Mouse (Mus musculus): ENCODE data around the gene Lgals9.

Lgals9 gene

DNA sequence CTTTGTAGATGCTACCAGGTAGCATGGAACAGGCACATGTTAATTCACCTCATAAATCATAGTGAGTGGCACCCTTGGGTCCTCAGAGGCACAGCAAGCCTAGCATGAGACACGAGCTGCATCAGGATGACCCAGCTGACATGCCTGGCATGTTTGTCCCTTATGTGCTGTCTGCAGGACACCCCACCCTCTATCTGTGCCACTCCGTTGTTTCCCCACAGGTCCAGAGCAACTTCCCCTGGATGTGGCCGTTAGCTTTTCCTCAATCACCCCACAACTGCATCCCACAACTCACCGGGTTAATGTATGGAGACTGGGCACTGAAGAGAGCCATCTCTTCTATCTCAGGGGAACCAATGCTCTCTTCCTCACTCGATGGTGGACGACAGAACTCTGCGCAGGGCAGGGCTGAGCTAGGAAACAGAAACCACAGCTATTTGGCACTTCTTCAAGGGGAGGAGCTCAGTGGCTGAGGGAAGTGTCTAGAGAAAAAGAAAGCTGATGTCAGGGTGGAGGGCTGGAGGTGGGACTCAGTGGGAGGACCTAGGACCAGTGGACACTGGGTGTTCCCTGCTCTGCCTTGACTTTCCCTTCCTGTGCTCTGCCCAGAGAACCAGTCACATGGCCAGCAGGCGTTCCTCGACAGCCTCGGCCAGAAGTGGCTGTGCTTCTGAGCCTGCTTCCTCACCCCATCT, at the start of gene Lgals9:
TSS of gene Lgals9 (minus strand) at position 464 of the 695 bp plus-strand sequence.
- no peak for DNase-seq (ENCODE audit: low read depth, low spot score)

- no peak for DNase-seq (ENCODE audit: low read depth, low spot score)
Observed at GRCm38 (mm10) chr11:79033636-79034035, 48.9 kb upstream of the Lgals9 start.

- no peak for DNase-seq (ENCODE audit: low read depth, low spot score)
Observed at GRCm38 (mm10) chr11:79033021-79033420, 48.3 kb upstream of the Lgals9 start.

- DNase-seq (ENCODE audit: low read depth, low spot score), result no peak
Observed at GRCm38 (mm10) chr11:79031452-79031746, 46.7 kb upstream of the Lgals9 start.

- DNase-seq (ENCODE audit: low read depth, low spot score), result peak; percentile 71
Observed at GRCm38 (mm10) chr11:79030570-79031451, 46.1 kb upstream of the Lgals9 start.

GRCm38 (mm10) chr11:79023751-79024150, 39.0 kb upstream of the Lgals9 start:
- no peak for DNase-seq (ENCODE audit: low read depth, low spot score)

DNA sequence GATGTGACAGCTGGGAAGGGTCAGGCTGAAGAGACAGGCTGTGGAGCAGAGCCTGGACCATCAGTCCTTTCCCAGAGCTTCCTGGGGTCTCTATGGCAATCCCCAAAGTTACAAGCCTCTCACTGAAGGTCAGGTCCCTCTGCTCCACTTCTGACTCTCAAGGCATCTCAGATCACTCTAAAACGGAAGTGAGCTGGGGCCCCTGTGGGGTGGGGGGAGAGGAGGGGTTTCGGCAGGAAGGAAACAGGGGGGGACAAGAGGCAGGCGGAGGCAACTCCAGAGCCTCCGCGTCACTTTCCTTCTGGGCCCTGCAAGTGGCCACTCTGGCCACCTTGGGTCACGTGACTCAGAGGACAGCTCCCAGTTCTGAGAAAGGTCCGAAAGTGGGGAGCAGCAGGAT, 38.6 kb upstream of the Lgals9 start:
- DNase-seq (ENCODE audit: low read depth, low spot score), result peak; percentile 50

DNA sequence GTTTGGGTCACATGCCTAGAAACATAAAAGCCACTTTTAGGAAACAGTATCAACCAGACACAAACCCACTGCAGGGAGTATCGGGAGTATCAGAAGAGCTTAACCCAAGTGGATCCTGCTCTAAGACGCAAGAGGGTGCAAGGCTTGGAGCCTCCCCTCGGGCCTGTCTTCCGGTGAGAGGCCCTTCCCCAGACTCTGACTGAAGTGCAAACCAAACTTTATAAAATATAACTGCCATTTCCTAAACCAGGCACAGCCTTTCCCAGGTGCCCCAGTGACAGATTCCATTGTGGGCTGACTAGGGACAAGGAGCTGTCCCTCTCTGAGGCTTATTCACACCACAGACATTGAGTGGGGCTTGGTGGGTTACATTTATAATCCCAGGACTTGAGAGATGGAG, 38.1 kb upstream of the Lgals9 start:
- DNase-seq (ENCODE audit: low read depth, low spot score), result no peak

GRCm38 (mm10) chr11:79020535-79021045, 35.8 kb upstream of the Lgals9 start:
- no peak for DNase-seq (ENCODE audit: low read depth, low spot score)

DNA sequence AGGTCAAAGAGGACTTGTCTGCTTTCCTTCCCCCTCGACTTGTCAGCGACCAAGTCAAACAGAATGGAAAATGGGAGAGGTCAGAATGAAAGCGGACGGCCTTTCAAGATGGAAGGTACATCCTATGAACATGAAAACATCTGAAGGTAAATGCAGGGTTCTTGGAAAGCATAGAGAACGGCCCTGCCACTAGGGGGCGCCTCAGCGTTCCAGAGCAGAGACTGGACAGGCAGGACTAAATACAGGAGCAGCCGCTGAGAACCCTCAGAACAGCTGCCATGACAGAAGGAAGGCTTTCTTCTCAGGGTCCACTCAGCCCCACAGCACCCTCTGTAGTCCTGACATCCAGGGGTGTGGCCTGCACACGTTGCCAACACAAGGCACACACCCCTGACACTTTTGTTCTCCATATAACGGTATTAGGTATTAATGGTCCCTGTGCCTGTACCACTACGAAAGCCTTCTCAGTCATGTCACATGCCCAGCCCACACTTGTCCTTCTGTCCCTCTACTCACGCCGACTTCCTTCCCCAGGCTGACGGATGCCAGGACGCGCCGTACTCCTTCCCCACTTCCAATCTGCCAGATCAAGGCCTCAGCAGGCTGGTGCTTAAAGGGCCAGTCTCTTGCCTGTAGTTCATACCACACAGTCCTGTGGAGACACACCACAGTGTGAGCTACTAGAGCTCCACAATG, 35.2 kb upstream of the Lgals9 start:
- DNase-seq (ENCODE audit: low read depth, low spot score), result no peak

- DNase-seq (ENCODE audit: low read depth, low spot score), result peak; percentile 55
Observed at GRCm38 (mm10) chr11:79018954-79019704, 34.4 kb upstream of the Lgals9 start.

DNA sequence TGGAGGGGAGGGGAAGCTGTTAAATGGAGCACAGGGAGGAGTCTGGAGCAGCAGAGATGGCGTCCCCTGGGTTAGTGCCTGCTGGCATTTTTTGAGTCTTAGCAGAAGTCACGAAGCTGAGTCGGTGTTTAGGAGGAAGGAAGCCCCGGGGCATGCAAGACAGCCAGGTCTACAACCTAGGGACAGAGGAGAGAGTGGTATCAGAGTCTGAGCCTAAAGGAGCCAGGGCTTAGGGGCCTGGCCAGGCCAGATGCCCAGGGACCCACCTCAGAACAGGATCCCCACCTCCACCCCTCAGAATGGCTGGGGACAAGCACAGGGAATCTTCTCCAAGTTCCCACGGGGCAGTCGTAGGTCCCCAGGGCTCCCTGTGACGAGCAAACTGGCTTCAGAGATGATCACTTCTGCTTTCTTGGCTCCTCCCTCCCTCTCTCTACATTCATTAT, 32.4 kb upstream of the Lgals9 start:
- DNase-seq (ENCODE audit: low read depth, low spot score), result no peak

DNA sequence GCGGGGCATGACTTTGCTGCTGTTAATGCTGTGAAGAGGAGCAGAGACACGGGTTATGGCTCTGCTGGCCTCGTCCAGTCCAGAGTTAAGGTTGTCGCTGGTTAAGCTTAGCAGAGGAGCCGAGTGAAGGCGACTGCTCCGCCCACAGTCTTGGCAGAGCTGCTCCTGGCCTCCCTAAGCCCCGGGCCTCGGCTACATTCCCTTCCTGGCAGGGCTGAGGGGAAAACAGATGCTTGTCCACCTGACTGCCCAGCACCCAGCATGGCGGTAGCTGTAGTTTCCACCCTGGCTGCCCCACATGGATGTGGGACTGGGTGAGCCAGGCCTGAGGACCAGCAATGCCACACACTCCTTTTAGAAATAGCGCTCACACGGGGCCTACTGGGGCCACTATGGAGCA, 31.5 kb upstream of the Lgals9 start:
- DNase-seq (ENCODE audit: low read depth, low spot score), result no peak

DNA sequence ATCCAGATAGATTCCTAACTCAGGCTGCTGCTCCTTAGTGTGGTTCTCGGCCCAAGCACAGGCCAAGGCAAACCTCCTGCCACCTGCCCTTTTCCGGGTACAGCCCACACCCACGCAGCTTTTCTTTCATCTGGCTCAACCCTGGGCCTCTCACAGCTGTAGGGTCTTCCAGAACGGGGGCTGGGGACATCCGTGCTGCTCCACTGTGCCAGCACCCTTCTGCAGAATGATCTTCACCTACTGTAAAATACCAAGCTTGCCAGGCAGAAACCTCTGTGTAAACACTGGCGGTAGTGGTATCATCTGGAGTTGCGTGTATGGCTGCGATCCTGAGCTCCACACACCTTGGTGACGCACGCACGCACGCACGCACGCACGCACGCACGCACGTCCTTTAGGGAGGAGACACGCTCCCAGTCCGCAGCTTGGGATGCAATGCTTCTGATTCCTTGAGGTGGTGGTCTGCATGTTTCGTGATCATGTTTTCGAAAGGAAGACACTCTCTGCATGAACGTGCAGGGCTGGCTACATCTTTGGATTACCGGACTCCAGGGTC, 31.0 kb upstream of the Lgals9 start:
- DNase-seq (ENCODE audit: low read depth, low spot score), result no peak

GRCm38 (mm10) chr11:79014602-79015325, 30.0 kb upstream of the Lgals9 start:
- DNase-seq (ENCODE audit: low read depth, low spot score), result no peak

DNA sequence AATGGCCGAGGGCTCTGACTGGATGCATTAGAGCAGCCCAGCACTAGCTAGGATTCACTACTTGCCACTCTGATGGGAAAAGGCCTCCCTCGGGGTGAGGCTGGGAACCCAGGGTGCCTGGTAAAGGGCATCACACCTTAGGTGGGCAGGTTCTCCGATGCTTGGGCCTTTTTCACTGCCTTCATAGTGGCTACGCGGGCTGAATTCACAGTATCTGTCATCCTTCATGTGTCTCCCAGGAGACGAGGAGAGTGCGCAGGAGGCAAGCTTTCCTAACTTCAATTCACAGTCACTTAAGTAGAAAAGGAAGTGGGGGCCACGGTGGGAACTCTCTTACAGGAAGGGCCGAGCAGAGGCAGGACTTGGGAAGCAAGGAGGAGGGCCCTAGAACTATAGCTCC, 29.1 kb upstream of the Lgals9 start:
- DNase-seq (ENCODE audit: low read depth, low spot score), result no peak

- DNase-seq (ENCODE audit: low read depth, low spot score), result no peak
Observed at GRCm38 (mm10) chr11:79013056-79013455, 28.3 kb upstream of the Lgals9 start.

GRCm38 (mm10) chr11:79012529-79012928, 27.8 kb upstream of the Lgals9 start:
- DNase-seq (ENCODE audit: low read depth, low spot score), result no peak

- DNase-seq (ENCODE audit: low read depth, low spot score), result no peak
Observed at GRCm38 (mm10) chr11:79008891-79009290, 24.1 kb upstream of the Lgals9 start.

GRCm38 (mm10) chr11:79008007-79008775, 23.4 kb upstream of the Lgals9 start:
- no peak for DNase-seq (ENCODE audit: low read depth, low spot score)
